Mouse (Mus musculus) liver, embryonic 14.5 days (tissue): ENCODE measurements at regions not wholly inside any gene's neighbourhood (a gene's known extent, or its start where the extent isn't known, plus 50 kb on each side); places are given as distances from the start of the nearest gene placed in this dataset.

ENCODE experiments used
- ATAC-seq: fragments of 200-750 bp; cut with Nextera tagmentation; 2 replicates; pipeline ENCODE4 v1.8.0; 2017; ENCODE audit warnings: moderate number of reproducible peaks, mild to moderate bottlenecking, moderate library complexity; ENCODE audit not compliant: insufficient read depth
- DNase-seq, 3 experiments: peaks; one replicate each; pipeline ENCODE4 v3.0.0-alpha.2; 2012 to 2013; ENCODE audit warnings: low read depth in 3 of 3, low spot score in 3 of 3
- H3K27ac ChIP-seq: fragments of 300-500 bp; sonication (generic); 2 replicates; pipeline ENCODE4 v1.5.1; 2014; ENCODE audit warnings: moderate library complexity, mild to moderate bottlenecking, control low read depth, inconsistent platforms
- H3K27me3 ChIP-seq: fragments of 300-500 bp; sonication (generic); 2 replicates; pipeline ENCODE4 v1.6.1; 2014; ENCODE audit warnings: mild to moderate bottlenecking, low read length, moderate library complexity; ENCODE audit not compliant: control insufficient read depth, insufficient read depth
- H3K36me3 ChIP-seq: fragments of 300-500 bp; sonication (generic); replicated peaks from 2 replicates; pipeline ENCODE4 v1.6.1; 2014; ENCODE audit warnings: low read depth; ENCODE audit not compliant: control insufficient read depth, insufficient read depth
- H3K4me1 ChIP-seq, 2 experiments: fragments of 200-500 bp in 1 of 2; fragments of 300-500 bp in 1 of 2; sonication (generic) in 1 of 2; replicated peaks; 2 replicates each; pipeline ENCODE4 v1.6.1; 2012 to 2014; ENCODE audit warnings: antibody characterized with exemption in 1 of 2, inconsistent platforms in 1 of 2, low read length in 1 of 2; ENCODE audit not compliant: control insufficient read depth in 2 of 2, insufficient read depth in 2 of 2
- H3K4me2 ChIP-seq: fragments of 300-500 bp; sonication (generic); 2 replicates; pipeline ENCODE4 v1.6.1; 2014; ENCODE audit warnings: low read depth, mild to moderate bottlenecking, control low read depth, moderate library complexity
- H3K4me3 ChIP-seq, 2 experiments: fragments of 200-500 bp in 1 of 2; fragments of 300-500 bp in 1 of 2; sonication (generic) in 1 of 2; 2 replicates each; pipeline ENCODE4 v1.5.1; 2012 to 2014; ENCODE audit warnings: low read depth in 2 of 2, low read length in 2 of 2, mild to moderate bottlenecking in 2 of 2, control low read depth in 1 of 2, inconsistent platforms in 1 of 2, moderate library complexity in 1 of 2; ENCODE audit not compliant: insufficient read depth in 1 of 2
- H3K9ac ChIP-seq: fragments of 300-500 bp; sonication (generic); replicated peaks from 2 replicates; pipeline ENCODE4 v1.6.1; 2014; ENCODE audit warnings: mild to moderate bottlenecking, control low read depth, moderate library complexity
- H3K9me3 ChIP-seq: fragments of 300-500 bp; sonication (generic); 2 replicates; pipeline ENCODE4 v1.6.1; 2016; ENCODE audit warnings: low read length, mixed read lengths; ENCODE audit not compliant: control insufficient read depth
- CTCF ChIP-seq: IDR thresholded peaks from 2 replicates; pipeline ENCODE4 v1.5.1; 2016; ENCODE audit warnings: antibody characterized with exemption, low read depth, control low read depth
- EP300 ChIP-seq: IDR thresholded peaks from 2 replicates; pipeline ENCODE4 v1.6.1; 2016; ENCODE audit warnings: antibody characterized with exemption, low read depth
- WGBS: fragments of 180-500 bp; shearing (Covaris S2); extraction: QIAGEN DNeasy Blood & Tissue Kit; methylation state at CpG from one replicate; pipeline ENCODE4 v1.1.7; 2014; ENCODE audit not compliant: insufficient replicate concordance; 5-methylcytosine and 5-hydroxymethylcytosine counted together

DNA sequence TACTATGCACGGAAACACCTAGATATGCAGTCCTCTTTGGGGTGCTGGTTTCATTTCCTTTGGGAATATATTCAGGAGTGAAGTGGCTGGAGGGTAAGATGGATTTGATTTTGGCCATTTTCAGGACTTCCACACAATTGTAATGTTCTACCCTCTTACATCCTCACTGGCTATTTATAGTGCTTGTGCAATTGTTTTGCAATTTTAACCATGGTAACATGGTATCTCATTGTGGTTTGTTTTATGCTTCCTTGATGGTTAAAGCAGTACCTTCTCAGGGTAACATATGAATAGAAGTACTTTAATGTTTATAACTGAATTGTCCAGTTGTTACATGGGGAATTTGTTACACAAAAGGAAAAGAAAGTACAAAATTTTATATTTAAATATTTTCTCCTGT is 135.3 kb upstream of the Nrp1 start:
- TF ChIP-seq EP300 = no peak
- TF ChIP-seq CTCF = no peak
- no peaks in the 10 kb centered on the region for H3K36me3 ChIP-seq
- H3K9me3 ChIP-seq = no peaks in the 10 kb centered on the region
- WGBS = 55% methylated on average over 1 of the region's 1 CpGs
- H3K27me3 ChIP-seq = no peaks in the 10 kb centered on the region
- H3K27ac ChIP-seq = no peak overlapping the region
- H3K4me1 ChIP-seq = 0 out of 4 replicates have a peak, but pooled peaks cover 0 to 2% of the 10 kb centered on the region in 2 experiments
- no peak overlapping the region for H3K4me3 ChIP-seq
- no peak overlapping the region for H3K9ac ChIP-seq
- DNase-seq (no peak), ATAC-seq (no peak)
- H3K4me2 ChIP-seq = no peak overlapping the region

DNA sequence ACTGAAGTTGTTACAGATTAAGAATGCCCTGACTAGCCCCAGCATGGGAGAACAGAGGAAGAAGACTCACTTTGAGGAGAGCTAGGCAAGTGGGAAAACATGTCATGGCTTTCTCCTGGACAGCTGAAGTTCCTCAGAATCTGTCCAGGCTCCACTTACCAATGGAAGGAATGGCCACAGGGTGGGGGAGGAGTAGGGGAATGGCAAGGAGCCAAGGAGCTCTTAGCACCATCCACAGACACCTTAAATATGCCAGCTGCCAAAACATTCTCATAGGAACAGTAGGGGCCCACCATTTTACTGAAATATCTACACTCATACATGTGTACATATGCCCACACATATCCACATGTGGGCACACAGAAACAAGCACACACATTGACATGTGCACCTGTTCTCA is 134.9 kb upstream of the Nrp1 start:
- ATAC-seq (no peak), DNase-seq (no peak)
- no peaks in the 10 kb centered on the region for H3K36me3 ChIP-seq
- TF ChIP-seq CTCF (no peak), EP300 (no peak)
- no peak overlapping the region for H3K9ac ChIP-seq
- H3K4me3 ChIP-seq = no peak overlapping the region
- H3K4me1 ChIP-seq = 0 out of 4 replicates have a peak, but pooled peaks cover 0 to 2% of the 10 kb centered on the region in 2 experiments
- H3K4me2 ChIP-seq = no peak overlapping the region
- no peaks in the 10 kb centered on the region for H3K9me3 ChIP-seq
- no peaks in the 10 kb centered on the region for H3K27me3 ChIP-seq
- H3K27ac ChIP-seq = no peak overlapping the region

DNA sequence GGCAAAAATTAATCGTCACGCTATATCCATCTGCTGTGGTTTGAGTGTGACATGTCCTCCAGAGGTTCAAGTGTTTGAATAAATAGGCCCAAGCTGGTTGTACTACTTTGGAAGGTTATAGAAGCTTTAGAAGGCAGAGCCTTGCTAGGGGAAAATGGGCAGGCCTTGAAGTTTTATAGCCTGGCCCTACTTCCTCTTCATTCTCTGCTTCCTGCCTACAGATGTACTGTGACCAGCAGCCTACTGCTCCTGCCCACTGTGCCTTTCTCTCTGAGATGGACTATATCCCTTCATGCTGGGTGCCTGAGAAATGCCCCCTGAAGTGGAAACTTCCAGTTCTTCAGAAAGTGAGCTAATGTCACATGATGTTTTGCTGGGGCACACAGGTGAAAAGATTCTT is 133.3 kb upstream of the Nrp1 start:
- 65% methylated on average over 2 of the region's 2 CpGs for WGBS
- H3K27me3 ChIP-seq = no peaks in the 10 kb centered on the region
- no peak overlapping the region for H3K27ac ChIP-seq
- H3K36me3 ChIP-seq = no peaks in the 10 kb centered on the region
- no peak for ATAC-seq
- no peak for TF ChIP-seq EP300
- TF ChIP-seq CTCF = no peak
- no peak overlapping the region for H3K4me2 ChIP-seq
- H3K9me3 ChIP-seq = no peaks in the 10 kb centered on the region
- no peak for DNase-seq
- H3K4me3 ChIP-seq = no peak overlapping the region
- no peak overlapping the region for H3K9ac ChIP-seq
- 0 out of 4 replicates have a peak, but pooled peaks cover 0 to 2% of the 10 kb centered on the region in 2 experiments for H3K4me1 ChIP-seq

DNA sequence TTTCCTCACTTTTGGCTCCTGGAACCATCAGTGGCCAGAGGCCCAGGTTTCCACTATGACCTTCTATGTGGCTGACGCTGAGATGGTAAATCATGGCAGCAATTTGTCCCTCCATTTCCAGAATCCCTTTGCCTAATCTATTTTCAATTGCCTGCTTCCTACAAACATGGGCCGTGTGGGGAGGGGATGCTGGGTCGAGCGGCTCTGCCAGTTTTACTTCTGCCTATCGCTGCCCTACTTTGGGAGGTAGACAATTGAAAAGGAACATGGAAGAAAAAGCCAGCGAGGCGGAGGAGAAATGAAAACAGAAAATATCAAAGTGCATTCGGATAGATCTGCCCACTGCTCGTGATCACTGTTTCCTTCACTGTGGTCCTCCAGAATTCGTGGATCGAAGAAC is 123.3 kb upstream of the Nrp1 start:
- Histone ChIP-seq H3K4me3 (no peak overlapping the region), H3K9ac (no peak overlapping the region), H3K9me3 (no peaks in the 10 kb centered on the region), H3K27me3 (no peaks in the 10 kb centered on the region), H3K4me2 (no peak overlapping the region), H3K4me1 (no peaks in the 10 kb centered on the region), H3K36me3 (no peaks in the 10 kb centered on the region), H3K27ac (no peak overlapping the region)
- ATAC-seq (no peak), DNase-seq (no peak)
- WGBS = 54% methylated on average over 11 of the region's 11 CpGs
- no peak for TF ChIP-seq EP300
- TF ChIP-seq CTCF = no peak

DNA sequence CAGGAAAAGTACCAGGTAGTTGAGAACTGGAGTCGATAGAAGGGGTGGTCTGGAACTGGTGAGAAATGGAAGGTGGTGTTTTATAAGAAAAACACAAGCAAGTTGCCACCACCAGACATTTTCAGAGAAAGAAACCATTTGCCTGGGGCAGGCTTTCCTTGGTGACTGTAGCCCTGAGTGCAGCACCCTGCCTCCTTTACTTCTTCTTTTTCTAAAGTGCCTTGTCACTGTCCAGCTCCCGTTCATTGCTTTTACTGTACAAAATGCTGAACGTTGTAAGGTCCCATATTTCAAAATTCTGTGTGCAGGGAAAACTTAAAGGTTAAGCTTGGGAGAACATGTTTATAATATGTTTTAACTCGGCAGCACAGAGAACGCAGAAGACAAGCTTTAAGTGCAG is 122.9 kb upstream of the Nrp1 start:
- DNase-seq (no peak), ATAC-seq (no peak)
- H3K4me1 ChIP-seq = no peaks in the 10 kb centered on the region
- no peak overlapping the region for H3K27ac ChIP-seq
- WGBS = 31% methylated on average over 5 of the region's 5 CpGs
- no peaks in the 10 kb centered on the region for H3K36me3 ChIP-seq
- TF ChIP-seq CTCF (no peak), EP300 (no peak)
- no peak overlapping the region for H3K4me2 ChIP-seq
- no peaks in the 10 kb centered on the region for H3K27me3 ChIP-seq
- no peak overlapping the region for H3K9ac ChIP-seq
- no peak overlapping the region for H3K4me3 ChIP-seq
- no peaks in the 10 kb centered on the region for H3K9me3 ChIP-seq

DNA sequence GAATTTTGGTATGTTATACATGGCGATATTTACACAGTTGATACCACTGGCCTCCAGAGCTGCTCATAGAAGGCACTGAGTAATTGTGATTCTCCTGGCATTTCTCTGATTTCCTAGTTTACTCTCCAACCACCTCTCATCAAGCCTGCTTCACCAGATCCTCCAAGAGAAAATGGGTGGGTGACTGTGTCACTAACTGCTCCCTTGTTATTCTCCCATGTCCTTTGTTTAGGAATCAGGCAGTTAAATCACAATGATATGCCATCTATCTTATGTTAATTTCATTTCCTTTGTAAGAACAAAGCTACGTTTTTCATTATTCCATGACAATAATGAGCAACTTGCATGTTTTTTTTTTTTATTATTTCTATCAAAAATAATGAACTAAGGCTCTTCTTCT is 122.3 kb upstream of the Nrp1 start:
- WGBS = 56% methylated on average over 2 of the region's 2 CpGs
- Histone ChIP-seq H3K9me3 (no peaks in the 10 kb centered on the region), H3K4me3 (no peak overlapping the region), H3K4me2 (no peak overlapping the region), H3K36me3 (no peaks in the 10 kb centered on the region), H3K9ac (no peak overlapping the region), H3K4me1 (no peaks in the 10 kb centered on the region), H3K27ac (no peak overlapping the region), H3K27me3 (no peaks in the 10 kb centered on the region)
- ATAC-seq (no peak), DNase-seq (no peak)
- TF ChIP-seq EP300 (no peak), CTCF (no peak)
